Mouse (Mus musculus) testis, postnatal 10 days (tissue): Measurements from ENCODE around the gene Gstp2.
"Not testable (repeated sequence)": the region's sequence is repeated elsewhere in the genome, so short reads cannot be mapped to it uniquely, and the experiment has no call there.

Experiments used
- DNase-seq: peaks from one replicate; pipeline ENCODE4 v3.0.0; 2021; ENCODE audit warnings: low spot score

The Gstp2 gene

DNA sequence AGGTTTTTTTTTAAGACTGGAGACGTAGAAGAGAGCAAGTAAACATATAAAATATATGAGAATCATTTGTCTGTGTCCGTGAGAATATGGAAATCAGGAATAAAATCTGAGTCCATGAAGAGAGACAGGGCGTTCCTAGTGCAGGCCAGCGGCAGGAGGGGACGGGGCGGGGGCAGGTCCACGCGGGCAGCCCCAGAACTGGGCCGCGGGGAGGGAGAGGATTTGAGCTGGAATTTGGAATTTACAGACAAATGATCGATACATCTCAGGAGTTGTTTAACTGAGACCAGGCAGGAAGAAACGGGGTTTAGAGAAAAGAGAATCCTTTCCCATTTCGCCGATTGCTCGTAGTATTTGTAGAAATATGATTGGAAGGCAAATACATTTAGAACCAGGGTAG is 24.5 kb upstream of the Gstp2 start:
- no peak for DNase-seq

- no peak for DNase-seq
Measured at GRCm38 (mm10) chr19:4068717-4069410, 23.0 kb upstream of the Gstp2 start.

- not testable (repeated sequence) for DNase-seq
Measured at GRCm38 (mm10) chr19:4068242-4068641, 22.4 kb upstream of the Gstp2 start.

- DNase-seq = no peak
Measured at GRCm38 (mm10) chr19:4066877-4067276, 21.1 kb upstream of the Gstp2 start.

DNA sequence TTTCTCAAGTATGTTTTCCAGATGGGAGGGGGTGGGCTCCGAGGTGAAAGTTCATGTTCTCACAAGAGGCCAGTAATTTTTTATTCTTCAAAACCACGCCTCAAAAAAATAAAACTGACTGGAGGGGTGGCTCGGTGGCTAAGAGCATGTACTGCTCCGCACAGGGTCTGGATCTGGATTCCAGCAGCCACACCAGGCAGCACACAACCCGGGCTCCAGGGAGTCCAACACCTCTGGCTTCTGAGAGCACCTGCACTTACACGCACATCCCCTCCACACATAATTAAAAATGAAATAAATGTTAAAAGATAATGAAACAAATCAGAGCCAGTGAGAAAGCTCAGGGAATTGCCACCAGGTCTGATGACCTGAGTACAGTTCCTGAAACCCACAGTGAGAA is 20.5 kb upstream of the Gstp2 start:
- peak; percentile 33 for DNase-seq

DNA sequence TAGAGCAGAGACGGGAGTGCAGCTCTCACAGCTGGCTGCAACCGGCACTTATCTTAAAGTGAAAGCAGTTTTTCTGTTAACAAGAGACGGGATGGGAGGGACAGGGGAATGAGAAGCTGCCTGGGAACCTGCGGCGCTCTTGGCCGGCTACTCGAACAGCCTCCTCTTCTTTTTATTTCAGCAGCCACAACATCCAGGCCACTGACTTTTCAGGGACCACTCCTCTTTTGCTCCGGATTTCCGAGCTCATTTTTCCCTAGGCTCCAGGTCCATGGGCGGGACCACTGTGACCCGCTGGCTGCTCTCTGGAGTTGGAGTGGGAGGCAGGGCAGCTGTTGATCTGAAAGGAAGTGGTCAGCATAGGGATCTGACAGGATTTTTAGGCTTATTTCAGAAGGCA is 18.7 kb upstream of the Gstp2 start:
- DNase-seq = not testable (repeated sequence)

- DNase-seq = not testable (repeated sequence)
Measured at GRCm38 (mm10) chr19:4063357-4063756, 17.5 kb upstream of the Gstp2 start.

DNA sequence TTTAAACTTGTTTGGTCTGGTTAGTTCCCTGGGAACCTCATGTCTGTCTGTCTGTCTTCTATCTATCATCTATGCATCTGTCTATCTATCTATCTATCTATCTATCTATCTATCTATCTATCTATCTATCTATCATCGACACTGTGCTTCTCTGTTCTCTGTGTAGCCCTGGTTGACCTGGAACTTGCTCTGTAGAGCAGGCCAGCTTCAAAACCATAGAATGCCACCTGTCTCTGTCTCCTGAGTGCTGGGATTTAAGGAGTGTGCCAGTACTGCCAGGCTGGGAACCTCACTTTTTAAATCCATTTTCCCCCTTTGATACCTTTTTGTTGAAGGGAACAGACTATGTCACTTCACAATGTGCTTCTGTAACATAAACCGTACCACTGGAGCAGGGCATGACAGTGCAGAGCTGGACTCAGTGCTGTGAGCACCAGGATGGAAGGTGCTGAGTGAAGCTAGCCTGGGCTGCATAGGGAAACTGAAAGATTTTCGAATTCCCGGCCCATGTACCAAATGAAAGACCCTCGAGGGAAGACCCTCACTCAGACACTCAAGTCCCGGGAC is 15.2 kb upstream of the Gstp2 start:
- no peak for DNase-seq

GRCm38 (mm10) chr19:4060044-4060898 is 14.4 kb upstream of the Gstp2 start:
- peak; percentile 40 for DNase-seq

DNA sequence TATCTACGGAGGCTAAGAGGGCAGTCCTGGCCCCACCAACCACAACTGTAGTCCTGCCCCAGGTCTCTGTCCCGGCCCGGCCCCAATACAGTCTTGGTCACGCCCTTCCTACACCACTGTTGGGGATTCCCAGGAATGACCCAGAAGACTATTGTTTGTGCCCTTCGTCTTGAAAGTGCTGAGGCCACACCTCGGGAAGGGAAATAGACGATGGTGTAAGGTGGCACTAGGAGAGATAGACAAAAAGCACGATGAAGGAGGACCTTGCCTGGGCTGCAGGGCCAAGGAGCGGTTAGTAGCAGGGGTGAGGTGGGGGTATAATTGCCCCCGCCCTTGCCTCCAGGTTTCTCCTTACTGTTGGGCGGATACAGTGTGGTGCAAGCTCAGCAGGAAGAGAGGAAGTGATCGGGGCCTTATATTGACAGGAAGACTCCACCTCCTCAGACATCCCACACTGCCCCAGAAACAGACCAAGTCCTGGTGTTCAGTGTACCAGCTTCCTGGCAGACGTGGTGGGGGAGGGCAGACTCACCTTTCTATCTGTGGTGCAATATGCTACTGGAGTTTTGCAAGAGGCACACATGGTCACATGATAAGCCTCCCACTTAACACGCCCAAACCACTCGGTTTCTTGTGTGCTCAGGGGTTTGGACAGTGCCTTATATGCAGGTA is 13.4 kb upstream of the Gstp2 start, which contains the start of gene Gstp3:
Gene Gstp3 (minus strand): TSS at position 501 of the 672 bp plus-strand sequence.
- DNase-seq = peak; percentile 38

DNA sequence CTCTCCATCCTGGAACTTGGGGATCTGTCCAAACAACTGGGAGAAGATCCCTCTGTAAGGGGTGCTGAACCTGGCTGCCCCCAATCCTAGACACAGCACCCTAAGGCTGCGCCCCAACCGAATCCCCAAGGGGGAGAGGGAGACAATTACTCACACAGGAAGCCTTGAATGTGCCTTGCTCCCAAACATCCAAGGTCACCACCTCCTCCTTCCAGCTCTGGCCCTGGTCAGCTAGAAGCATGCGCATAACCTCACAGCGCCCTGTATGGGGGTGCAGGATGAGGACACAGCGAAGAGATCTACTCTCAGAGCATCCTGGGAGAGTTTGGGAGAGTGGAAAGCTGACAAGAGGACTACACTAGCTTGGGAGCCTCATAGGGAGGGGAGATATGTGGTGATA is 12.8 kb upstream of the Gstp2 start:
- DNase-seq = peak; percentile 39

- peak; percentile 38 for DNase-seq
Measured at GRCm38 (mm10) chr19:4057962-4058361, 12.1 kb upstream of the Gstp2 start.

GRCm38 (mm10) chr19:4057389-4057788 is 11.6 kb upstream of the Gstp2 start:
- no peak for DNase-seq

DNA sequence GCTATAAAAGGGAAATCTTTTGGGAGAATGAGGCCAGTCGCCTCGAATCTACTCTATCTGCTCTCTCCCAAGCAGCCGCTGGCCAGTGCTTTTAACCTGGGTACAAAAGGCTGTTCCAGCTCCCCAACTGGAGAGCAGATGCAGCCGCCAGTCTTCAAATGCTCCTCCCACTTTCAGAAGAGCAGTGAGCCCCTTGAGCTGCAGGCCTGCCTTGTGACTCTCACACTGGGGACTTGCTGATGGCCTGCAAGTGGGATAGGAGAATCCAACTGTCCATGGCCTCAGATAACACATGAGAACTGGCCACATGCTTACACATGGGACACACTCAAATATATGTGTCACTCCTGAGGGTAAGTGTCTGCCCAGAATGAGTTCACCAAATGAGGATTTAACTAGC is 10.9 kb upstream of the Gstp2 start:
- DNase-seq = peak; percentile 39

DNA sequence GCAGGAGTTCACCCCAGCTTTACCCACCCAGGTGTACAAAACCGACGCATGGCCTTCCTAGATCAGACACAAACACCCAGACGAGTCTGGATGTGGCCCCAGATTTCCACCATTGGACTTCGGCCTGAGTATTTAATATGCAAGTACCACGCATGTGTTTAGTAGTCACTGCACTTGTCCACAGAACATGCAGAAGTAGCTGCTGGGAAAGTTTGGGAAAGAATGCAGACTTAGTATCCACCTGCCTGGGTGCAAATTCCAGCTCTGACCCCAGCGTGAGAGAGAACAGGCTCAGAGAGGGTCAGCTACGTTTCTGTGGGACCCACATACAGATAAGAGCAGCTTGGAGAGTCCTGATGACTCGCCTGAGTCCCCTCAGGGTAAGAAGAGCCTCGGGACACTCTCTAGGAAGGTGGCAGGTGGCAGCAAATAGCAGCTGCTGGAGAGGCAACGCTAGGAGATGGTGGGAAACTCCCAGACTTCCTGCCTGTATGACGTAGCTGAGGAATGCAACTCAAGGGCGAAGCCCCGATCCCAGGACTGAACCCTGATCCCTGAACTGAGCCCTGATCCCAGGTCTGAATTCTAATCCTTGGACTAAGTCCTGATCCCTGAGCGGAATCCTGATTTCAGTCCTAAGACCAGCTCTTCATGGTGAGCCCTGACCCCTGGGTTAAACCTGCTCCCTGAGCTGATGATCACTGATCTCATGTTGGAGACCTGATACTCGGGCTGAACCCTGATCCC is 10.3 kb upstream of the Gstp2 start:
- peak; percentile 34 for DNase-seq

GRCm38 (mm10) chr19:4055216-4055946 is 9.6 kb upstream of the Gstp2 start:
- peak; percentile 39 for DNase-seq

DNA sequence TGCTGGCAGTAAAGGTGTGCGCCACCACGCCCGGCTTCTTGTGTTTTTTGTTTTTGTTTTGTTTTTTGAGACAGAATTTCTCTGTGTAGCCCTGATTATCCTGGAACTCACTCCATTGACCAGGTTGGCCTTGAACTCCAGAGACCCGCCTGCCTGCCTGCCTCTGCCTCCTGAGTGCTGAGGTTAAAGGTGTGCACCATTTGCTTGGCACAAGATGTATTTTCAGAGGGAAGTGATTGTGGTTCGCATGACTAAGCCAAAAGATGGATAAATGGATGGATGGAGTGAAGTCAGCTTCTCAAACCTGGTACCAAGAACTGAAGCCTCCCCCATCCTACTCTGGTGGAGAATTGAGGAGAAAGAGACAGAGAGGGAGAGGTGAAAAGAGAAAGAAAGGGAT is 8.8 kb upstream of the Gstp2 start:
- DNase-seq = peak; percentile 35

GRCm38 (mm10) chr19:4052516-4053030 is 6.8 kb upstream of the Gstp2 start:
- DNase-seq = peak; percentile 30

DNA sequence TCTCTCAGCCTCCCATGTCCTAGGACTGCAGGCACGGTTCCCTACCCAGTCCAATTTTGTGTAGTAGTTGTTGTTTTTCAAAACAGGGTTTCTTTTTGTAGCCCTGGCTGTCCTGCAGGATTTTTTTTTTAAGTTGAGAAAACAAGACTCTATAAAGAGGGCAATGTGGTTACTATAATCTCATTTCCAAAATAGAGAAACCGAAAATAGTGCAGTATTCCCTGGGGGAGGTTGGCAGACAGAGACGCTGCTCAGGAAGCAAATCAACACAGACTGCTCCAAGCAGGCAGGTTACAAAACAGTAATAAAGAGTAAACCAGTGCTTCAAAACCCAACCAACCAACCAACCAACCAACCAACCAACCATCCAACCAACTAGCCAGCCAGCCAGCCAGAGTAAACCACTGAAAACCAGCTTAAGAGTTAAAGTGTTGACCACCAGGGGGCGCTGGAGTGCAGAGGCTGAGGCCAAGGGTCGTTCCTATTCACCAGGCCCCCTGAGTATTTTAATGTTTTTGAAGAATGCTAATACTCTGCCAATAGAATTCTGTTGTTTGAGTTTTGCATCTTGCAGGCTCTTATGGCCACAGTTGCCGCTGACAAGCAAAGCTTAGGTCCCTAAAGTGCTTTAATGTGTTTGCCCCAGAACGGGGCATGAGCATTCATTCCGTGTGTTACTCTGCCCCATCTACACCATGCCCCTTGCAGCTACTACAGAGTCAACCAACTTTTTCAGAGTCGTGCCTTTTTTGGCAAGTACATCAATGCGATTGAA is 6.1 kb upstream of the Gstp2 start:
- peak; percentile 92 for DNase-seq

DNA sequence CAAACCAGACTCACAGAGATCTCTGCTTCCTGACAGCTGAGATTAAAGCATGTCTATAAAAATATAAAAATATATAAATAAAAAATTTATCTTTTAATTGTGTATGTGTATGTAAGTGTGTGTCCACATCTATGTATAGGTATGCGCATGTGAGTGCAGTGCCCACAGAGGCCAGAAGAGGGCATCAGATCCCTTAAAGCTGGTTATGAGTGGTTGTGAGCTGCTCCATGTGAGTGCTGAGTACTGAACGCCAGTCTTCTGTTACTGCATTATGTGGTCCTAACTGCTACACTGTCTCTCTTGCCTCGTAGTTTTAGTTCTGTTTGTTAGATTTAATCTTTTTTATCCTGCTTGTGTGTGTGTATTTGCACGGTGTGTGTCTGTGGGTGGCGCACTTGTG is 5.2 kb upstream of the Gstp2 start:
- DNase-seq = no peak
